Mouse (Mus musculus) midbrain, embryonic 15.5 days (tissue): ENCODE results near the gene Mrps21. TPM values are rescaled to one million over a fixed set of nuclear protein-coding genes. Genes with fewer than 3 reads are reported as not detected.
A peak's percentile ranks its signal among the peaks of the same experiment; 100 is the strongest.

Experiments
- ATAC-seq: fragments of 200-750 bp; cut with Nextera tagmentation; replicated peaks from 2 replicates; pipeline ENCODE4 v1.8.0; 2017; ENCODE audit warnings: moderate TSS enrichment
- H3K27ac ChIP-seq: fragments of 300-500 bp; sonication (generic); 2 replicates; pipeline ENCODE4 v1.5.1; 2015; ENCODE audit warnings: mild to moderate bottlenecking, inconsistent platforms
- H3K27me3 ChIP-seq: fragments of 300-500 bp; sonication (generic); replicated peaks from 2 replicates; pipeline ENCODE4 v1.6.1; 2015; ENCODE audit warnings: inconsistent platforms
- H3K36me3 ChIP-seq: fragments of 300-500 bp; sonication (generic); replicated peaks from 2 replicates; pipeline ENCODE4 v1.6.1; 2015; ENCODE audit warnings: inconsistent platforms
- H3K4me1 ChIP-seq: fragments of 300-500 bp; sonication (generic); 2 replicates; pipeline ENCODE4 v1.6.1; 2015; ENCODE audit warnings: inconsistent platforms
- H3K4me2 ChIP-seq: fragments of 300-500 bp; sonication (generic); 2 replicates; pipeline ENCODE4 v1.6.1; 2015; ENCODE audit warnings: inconsistent platforms, mild to moderate bottlenecking, moderate library complexity
- H3K4me3 ChIP-seq: fragments of 300-500 bp; sonication (generic); 2 replicates; pipeline ENCODE4 v1.5.1; 2015; ENCODE audit warnings: mild to moderate bottlenecking, inconsistent platforms
- H3K9ac ChIP-seq: fragments of 300-500 bp; sonication (generic); 2 replicates; pipeline ENCODE4 v1.6.1; 2015; ENCODE audit warnings: mild to moderate bottlenecking, inconsistent platforms
- H3K9me3 ChIP-seq: fragments of 300-500 bp; sonication (generic); 2 replicates; pipeline ENCODE4 v1.6.1; 2016; ENCODE audit warnings: inconsistent platforms
- WGBS: fragments of 180-500 bp; shearing (Covaris S2); methylation state at CpG from one replicate; pipeline ENCODE4 v1.1.7; 2015; ENCODE audit warnings: mixed read lengths; 5-methylcytosine and 5-hydroxymethylcytosine counted together
- polyA plus RNA-seq: library from polyadenylated mRNA; unstranded; fragments of >200 nt; fragmentation: Nextera tagmentation; extraction: Ambion mirVana; gene quantifications from 2 replicates; pipeline ENCODE4 v1.2.1, GENCODE M21; 2015

The Mrps21 gene
- polyA plus RNA-seq, 1 experiment from 2014 or later, result 260 TPM

DNA sequence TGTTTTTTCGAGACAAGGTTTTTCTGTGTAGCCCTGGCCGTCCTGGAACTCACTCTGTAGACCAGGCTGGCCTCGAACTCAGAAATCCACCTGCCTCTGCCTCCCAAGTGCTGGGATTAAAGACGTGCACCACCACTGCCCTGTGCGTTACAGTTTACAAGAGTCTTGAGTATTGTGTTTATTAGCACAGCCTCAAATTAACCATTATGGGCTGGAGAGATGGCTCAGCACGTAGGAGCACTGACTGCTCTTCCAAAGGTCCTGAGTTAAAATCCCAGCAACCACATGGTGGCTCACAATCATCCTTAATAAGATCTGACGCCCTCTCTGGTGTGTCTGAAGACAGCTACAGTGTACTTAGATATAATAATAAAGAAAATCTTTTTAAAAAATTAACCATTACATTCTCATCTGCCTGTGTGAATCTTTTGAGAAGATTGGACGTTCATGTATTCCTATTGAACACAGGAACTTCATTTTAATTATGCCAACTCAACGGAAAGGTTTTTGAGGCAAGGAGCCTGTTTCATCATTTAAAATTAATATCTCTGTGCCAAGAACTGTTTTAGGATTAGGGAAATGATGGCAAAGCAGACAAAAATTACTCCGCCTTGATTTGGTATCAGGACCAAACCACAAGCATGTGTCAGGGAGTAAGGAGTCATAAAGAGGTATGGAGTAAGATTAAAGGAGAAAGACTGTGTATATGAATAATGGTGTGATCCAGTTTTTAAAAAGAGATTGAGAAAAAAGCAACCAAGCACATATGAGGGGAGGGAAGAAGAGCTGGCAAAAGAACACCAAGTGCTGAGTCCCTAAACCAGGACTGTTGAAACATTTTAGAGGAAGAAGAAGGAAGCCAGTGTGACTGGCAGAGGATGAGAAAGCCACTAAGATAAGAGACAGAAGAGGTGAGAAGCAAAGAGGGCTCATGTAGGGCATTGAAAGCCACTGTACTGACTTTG, 51.0 kb downstream of the Mrps21 start:
- Histone ChIP-seq H3K4me2 (peak overlapping the region; percentile 63), H3K4me1 (peaks cover 32% of the 10 kb centered on the region), H3K9me3 (no peaks in the 10 kb centered on the region), H3K27ac (peak overlapping the region; percentile 100), H3K4me3 (peak overlapping the region; percentile 90), H3K36me3 (no peaks in the 10 kb centered on the region), H3K27me3 (no peaks in the 10 kb centered on the region), H3K9ac (peak overlapping the region; percentile 79)
- peak; percentile 12 for ATAC-seq
- WGBS, result 37% methylated on average over 10 of the region's 10 CpGs

GRCm38 (mm10) chr3:95819351-95819985, 51.9 kb downstream of the Mrps21 start:
- H3K36me3 ChIP-seq, result no peaks in the 10 kb centered on the region
- H3K9ac ChIP-seq, result peak overlapping the region; percentile 79
- H3K27ac ChIP-seq, result peak overlapping the region; percentile 100
- no peaks in the 10 kb centered on the region for H3K9me3 ChIP-seq
- H3K4me1 ChIP-seq, result peaks cover 34% of the 10 kb centered on the region
- peak overlapping the region; percentile 90 for H3K4me3 ChIP-seq
- ATAC-seq, result peak; percentile 97
- no peaks in the 10 kb centered on the region for H3K27me3 ChIP-seq
- WGBS, result under 1% methylated on average over 49 of the region's 49 CpGs
- H3K4me2 ChIP-seq, result peak overlapping the region; percentile 63

DNA sequence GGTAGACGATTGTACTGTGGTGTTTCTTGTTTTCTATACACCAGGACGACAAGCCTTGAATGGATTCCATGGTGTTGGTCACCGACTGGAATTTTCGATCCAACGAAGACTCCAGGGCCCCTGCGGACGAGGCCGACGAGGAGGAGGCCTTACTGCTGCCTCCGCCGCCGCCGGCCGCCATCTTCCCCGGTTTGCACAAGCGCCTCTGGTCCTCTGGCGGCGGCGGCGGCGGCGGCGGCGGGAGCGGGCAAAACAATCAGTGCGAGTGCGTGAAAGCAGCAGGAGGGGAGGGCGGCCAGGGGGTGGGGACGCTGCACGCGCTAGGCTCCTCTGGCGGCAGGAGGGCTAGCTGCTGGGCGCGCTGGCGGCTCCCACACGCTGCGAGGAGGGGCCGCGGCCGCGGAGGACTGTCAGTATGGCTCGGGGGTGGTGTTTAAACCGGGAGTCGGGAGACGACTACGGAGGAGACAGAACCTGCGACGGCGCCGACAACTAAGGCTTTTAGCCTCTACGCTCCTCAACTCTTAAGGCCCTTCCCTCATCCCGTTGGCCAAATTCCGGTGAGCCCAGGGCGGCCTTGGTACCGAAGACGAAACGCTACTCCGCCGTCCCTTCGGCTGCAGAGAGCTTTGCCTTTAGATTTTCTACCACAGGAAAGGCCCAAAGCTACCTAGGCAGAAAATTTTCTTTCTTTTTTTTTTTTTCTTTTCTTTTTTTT, 52.6 kb downstream of the Mrps21 start, which contains the start of gene Rprd2:
TSS of gene Rprd2 (minus strand) at position 293 of the 718 bp plus-strand sequence.
- H3K4me1 ChIP-seq, result peaks cover 34% of the 10 kb centered on the region
- peak; percentile 67 for ATAC-seq
- peak within 1 kb of the TSS; percentile 63 for H3K4me2 ChIP-seq
- H3K27ac ChIP-seq, result peak within 1 kb of the TSS; percentile 100
- no peaks in the 10 kb centered on the region for H3K27me3 ChIP-seq
- H3K9ac ChIP-seq, result peak within 1 kb of the TSS; percentile 90
- WGBS, result under 1% methylated on average over 60 of the region's 60 CpGs
- no peaks in the 10 kb centered on the region for H3K36me3 ChIP-seq
- peak within 1 kb of the TSS; percentile 90 for H3K4me3 ChIP-seq
- no peaks in the 10 kb centered on the region for H3K9me3 ChIP-seq

DNA sequence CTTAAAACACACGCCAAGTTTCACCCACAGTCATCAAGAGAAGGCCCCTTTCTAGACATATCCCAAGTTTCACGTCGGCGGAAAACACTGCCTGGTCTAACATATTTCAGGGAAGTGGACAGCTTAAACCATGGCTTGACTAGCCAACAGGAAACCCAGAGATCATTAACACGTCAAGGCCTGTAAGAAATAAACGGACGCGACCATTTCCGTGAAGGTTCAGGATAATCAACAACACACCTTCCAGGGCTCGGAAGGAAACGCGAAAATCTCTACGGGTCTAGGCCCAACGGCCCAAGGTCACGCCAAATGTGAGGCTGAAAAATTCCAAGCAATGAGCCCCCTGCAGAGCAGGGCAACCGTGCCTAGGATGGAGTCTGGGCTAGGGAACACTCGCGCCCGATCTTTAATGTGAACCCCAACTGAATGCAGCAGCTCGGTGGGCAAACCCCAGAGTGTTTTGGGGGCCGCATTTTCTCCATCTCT, 53.2 kb downstream of the Mrps21 start:
- H3K27me3 ChIP-seq, result no peaks in the 10 kb centered on the region
- peak overlapping the region; percentile 90 for H3K4me3 ChIP-seq
- H3K27ac ChIP-seq, result peak overlapping the region; percentile 100
- no peaks in the 10 kb centered on the region for H3K36me3 ChIP-seq
- peak overlapping the region; percentile 90 for H3K9ac ChIP-seq
- peak; percentile 4 for ATAC-seq
- H3K4me1 ChIP-seq, result peaks cover 34% of the 10 kb centered on the region
- H3K4me2 ChIP-seq, result peak overlapping the region; percentile 63
- under 1% methylated on average over 21 of the region's 21 CpGs for WGBS
- no peaks in the 10 kb centered on the region for H3K9me3 ChIP-seq

DNA sequence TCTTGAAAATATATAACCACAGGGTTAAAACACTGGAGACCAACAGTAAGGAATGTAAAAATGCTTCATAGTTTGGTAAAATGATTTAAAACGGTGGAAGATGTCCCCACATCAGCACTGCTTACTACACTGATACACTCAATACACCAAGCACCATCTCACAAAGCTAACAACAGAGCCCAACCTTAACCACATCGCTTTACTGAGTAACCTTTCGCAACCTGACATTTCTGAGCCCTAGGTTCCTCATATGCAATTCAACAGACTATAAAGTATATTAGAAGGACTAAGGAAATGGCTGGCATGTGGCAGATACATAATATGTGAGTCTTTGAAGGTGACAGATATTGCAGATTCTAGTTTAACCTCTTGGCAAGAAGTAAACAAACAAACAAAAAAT, 54.6 kb downstream of the Mrps21 start:
- WGBS, result 91% methylated on average over 3 of the region's 3 CpGs
- no peak overlapping the region for H3K9ac ChIP-seq
- H3K4me2 ChIP-seq, result peak overlapping the region; percentile 63
- no peak for ATAC-seq
- no peaks in the 10 kb centered on the region for H3K9me3 ChIP-seq
- H3K27me3 ChIP-seq, result no peaks in the 10 kb centered on the region
- H3K4me1 ChIP-seq, result peaks cover 34% of the 10 kb centered on the region
- H3K4me3 ChIP-seq, result peak overlapping the region; percentile 8; the same call in 1 of the 2 replicates
- H3K27ac ChIP-seq, result no peak overlapping the region
- no peaks in the 10 kb centered on the region for H3K36me3 ChIP-seq

Other genes starting within 250 kb of the Mrps21 start
- 123 and 133 TPM in 2 replicates for gene Ensa, start 246.5 kb downstream of the Mrps21 start, polyA plus RNA-seq
- gene Mcl1, start 212.7 kb downstream of the Mrps21 start, polyA plus RNA-seq, result 47.8 and 47.9 TPM in 2 replicates
- gene Adamtsl4, start 183.6 kb downstream of the Mrps21 start, polyA plus RNA-seq, result 1.0 TPM in 2 replicates
- 11.3 and 12.3 TPM in 2 replicates for gene Ecm1, start 131.9 kb downstream of the Mrps21 start, polyA plus RNA-seq
- 49.2 and 51.1 TPM in 2 replicates for gene Tars2, start 111.3 kb downstream of the Mrps21 start, polyA plus RNA-seq
- 22.8 and 25.2 TPM in 2 replicates for gene Rprd2, start 52.7 kb downstream of the Mrps21 start, polyA plus RNA-seq
- gene Prpf3, start 15.6 kb downstream of the Mrps21 start, polyA plus RNA-seq, result 40.0 and 40.6 TPM in 2 replicates
- gene Ciart, start 10.7 kb upstream of the Mrps21 start, polyA plus RNA-seq, result 5.0 and 5.3 TPM in 2 replicates
- gene BC028528, start 20.5 kb upstream of the Mrps21 start, polyA plus RNA-seq, result 18.8 and 22.2 TPM in 2 replicates
- gene Aph1a, start 22.4 kb upstream of the Mrps21 start, polyA plus RNA-seq, result 34.3 and 36.1 TPM in 2 replicates
- 10.6 and 11.1 TPM in 2 replicates for gene Car14, start 33.2 kb upstream of the Mrps21 start, polyA plus RNA-seq
- 116 and 123 TPM in 2 replicates for gene Anp32e, start 57.7 kb upstream of the Mrps21 start, polyA plus RNA-seq
- gene Plekho1, start 124.5 kb upstream of the Mrps21 start, polyA plus RNA-seq, result 59.3 and 63.1 TPM in 2 replicates
- gene Vps45, start 186.9 kb upstream of the Mrps21 start, polyA plus RNA-seq, result 64.4 and 65.6 TPM in 2 replicates
- 7.7 and 8.2 TPM in 2 replicates for gene Otud7b, start 233.0 kb upstream of the Mrps21 start, polyA plus RNA-seq